8 mouse cellular contexts compared by ENCODE assay signal in genomic region chr15:84557189-84557921, GRCm38 (mm10). TPM values are rescaled to one million over a fixed set of nuclear protein-coding genes. Genes with fewer than 3 reads are reported as not detected.
DNase-seq lines count a peak whose midpoint lies in the region; ATAC-seq and TF ChIP-seq lines count a peak whose summit lies in the region.

Rtl6 (minus strand) TSS chr15:84557823.

- DNase-seq in R1 (ENCODE audit: low read depth, low spot score) = peak; percentile 92
- peak; percentile 91 to 95 for DNase-seq in cerebellum, postnatal 14 days
- DNase-seq in frontal cortex, postnatal 36 days (ENCODE audit: low spot score in 2 of 2) = peak; percentile 84 to 93
- peak; percentile 91 for DNase-seq in hindbrain, embryonic 14.5 days (ENCODE audit: low spot score)
- DNase-seq in layer of hippocampus, postnatal 14 days (ENCODE audit: low spot score in 2 of 2) = peak; percentile 87 to 92
- peak; percentile 94 for DNase-seq in lung, postnatal 0 days (ENCODE audit: low spot score)
- peak; percentile 73 for DNase-seq in ovary, postnatal 14 days (ENCODE audit: low spot score)
- peak; percentile 82 for DNase-seq in thymus, postnatal 0 days (ENCODE audit: low spot score)

- H3K4me1 ChIP-seq in hindbrain, embryonic 14.5 days (replicated peaks; ENCODE audit: control insufficient read depth, insufficient read depth, low read length) = peaks cover 31% of the 10 kb centered on the region
- H3K4me1 ChIP-seq in lung, postnatal 0 days (ENCODE audit: insufficient read depth, low read depth, low read length) = no peaks in the 10 kb centered on the region

- H3K4me3 ChIP-seq in hindbrain, embryonic 14.5 days (replicated peaks; ENCODE audit: low read length) = peak within 1 kb of the TSS; percentile 65
- H3K4me3 ChIP-seq in lung, postnatal 0 days (ENCODE audit: low read depth, low read length) = peak within 1 kb of the TSS; percentile 50

- no peak for TF ChIP-seq CTCF in lung, postnatal 0 days (IDR thresholded peaks at IDR 0.05)

- no peaks in the 10 kb centered on the region for H3K27me3 ChIP-seq in hindbrain, embryonic 14.5 days (ENCODE audit: control insufficient read depth, insufficient read depth, low read length)
- H3K27me3 ChIP-seq in lung, postnatal 0 days (replicated peaks; ENCODE audit: insufficient read depth, low read length) = no peaks in the 10 kb centered on the region

- 10% methylated on average over 59 of the region's 59 CpGs for WGBS in hindbrain, embryonic 14.5 days
- WGBS in lung, postnatal 0 days = 10% methylated on average over 58 of the region's 59 CpGs

- peaks cover 12% of the 10 kb centered on the region for H3K36me3 ChIP-seq in hindbrain, embryonic 14.5 days (replicated peaks; ENCODE audit: control insufficient read depth, insufficient read depth)
- H3K36me3 ChIP-seq in lung, postnatal 0 days (ENCODE audit: insufficient read depth, low read length) = no peaks in the 10 kb centered on the region

- peak within 1 kb of the TSS; percentile 87 for H3K9ac ChIP-seq in hindbrain, embryonic 14.5 days
- H3K9ac ChIP-seq in lung, postnatal 0 days (replicated peaks; ENCODE audit: low read depth) = 0 out of 2 replicates have a peak within 1 kb of the TSS, but pooled peaks have one; percentile 23

- peak within 1 kb of the TSS; percentile 68 for H3K4me2 ChIP-seq in hindbrain, embryonic 14.5 days (replicated peaks)
- H3K4me2 ChIP-seq in lung, postnatal 0 days (replicated peaks; ENCODE audit: low read depth, low read length) = peak within 1 kb of the TSS; percentile 74

- no peak for TF ChIP-seq EP300 in lung, postnatal 0 days (IDR thresholded peaks at IDR 0.05)

- H3K9me3 ChIP-seq in hindbrain, embryonic 14.5 days (ENCODE audit: control insufficient read depth, low read length) = no peaks in the 10 kb centered on the region
- no peaks in the 10 kb centered on the region for H3K9me3 ChIP-seq in lung, postnatal 0 days (ENCODE audit: low read length)

- peak; percentile 94 for ATAC-seq in hindbrain, embryonic 14.5 days (ENCODE audit: low FRiP score)
- peak; percentile 94 for ATAC-seq in lung, postnatal 0 days

- H3K27ac ChIP-seq in hindbrain, embryonic 14.5 days = peak within 1 kb of the TSS; percentile 95
- H3K27ac ChIP-seq in lung, postnatal 0 days (ENCODE audit: low read length) = peak within 1 kb of the TSS; percentile 47; the same call in 1 of the 2 replicates

RNA-seq across cellular contexts. Expression of gene Rtl6, which starts in this region (rescaled TPM):
- polyA plus RNA-seq in hindbrain, embryonic 14.5 days (2014; fragmentation: Nextera tagmentation; extraction: Ambion mirVana) = 37.2 and 40.1 TPM in 2 replicates
- 10 to 100 TPM; 61.3 to 62.0 TPM for total RNA-seq in layer of hippocampus, postnatal 14 days (2021)
- polyA plus RNA-seq in lung, postnatal 0 days (2015; fragmentation: Nextera tagmentation; extraction: Ambion mirVana) = 2.4 and 2.6 TPM in 2 replicates
- polyA plus RNA-seq in thymus, postnatal 0 days (2015; fragmentation: Nextera tagmentation; extraction: Ambion mirVana) = 9.6 and 9.7 TPM in 2 replicates

Comparison
In these comparisons a context has a peak if more than half of its experiments do, and no peak if none do; other contexts are left out.
1. Peak in every context shown above with its lines: DNase-seq, ATAC-seq, H3K4me3 ChIP-seq and H3K27ac ChIP-seq.